Mouse (Mus musculus) small intestine, adult 2 months (tissue): ENCODE measurements at regions not wholly inside any gene's neighbourhood (a gene's known extent, or its start where the extent isn't known, plus 50 kb on each side); places are given as distances from the start of the nearest gene placed in this dataset.

Experiments
- CTCF ChIP-seq: fragments of 200-500 bp; IDR thresholded peaks from 2 replicates; pipeline ENCODE4 v1.5.1; 2012; ENCODE audit warnings: low read depth, mild to moderate bottlenecking, control low read depth, inconsistent platforms, low read length, moderate library complexity, mixed read lengths; ENCODE audit not compliant: insufficient replicate concordance, insufficient read length; ENCODE audit errors: extremely low read depth
- POLR2A ChIP-seq: fragments of 200-500 bp; IDR thresholded peaks from 2 replicates; pipeline ENCODE4 v1.6.1; 2012; ENCODE audit warnings: low read depth, mild to moderate bottlenecking, control low read depth, inconsistent platforms, low read length, moderate library complexity

DNA sequence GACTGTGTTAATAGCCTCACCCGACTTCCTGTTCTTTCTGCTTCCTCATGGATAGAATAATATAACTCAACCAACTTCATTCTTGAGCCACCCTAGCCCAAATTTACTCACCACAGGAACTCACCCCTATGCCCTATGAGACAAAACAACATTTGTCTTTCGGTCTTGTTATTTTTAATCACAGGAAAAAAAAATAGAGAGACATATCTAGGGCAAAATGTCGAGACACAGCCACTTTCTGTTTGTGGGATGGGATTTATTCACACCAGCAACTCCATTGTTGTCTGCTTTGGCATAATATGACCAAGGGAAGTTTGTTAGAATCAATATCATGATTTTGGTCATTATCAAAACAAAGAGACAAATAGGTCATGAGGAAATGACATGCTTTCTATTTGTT, 1102.4 kb upstream of the Pcdh20 start:
- TF ChIP-seq CTCF (no peak), POLR2A (no peak)
